Mouse (Mus musculus) kidney, postnatal 14 days (tissue): ENCODE measurements around the gene Olfr1286.

ENCODE experiments used
- DNase-seq: peaks from one replicate; pipeline ENCODE4 v3.0.0; 2022; ENCODE audit warnings: mixed read lengths

The Olfr1286 gene

DNA sequence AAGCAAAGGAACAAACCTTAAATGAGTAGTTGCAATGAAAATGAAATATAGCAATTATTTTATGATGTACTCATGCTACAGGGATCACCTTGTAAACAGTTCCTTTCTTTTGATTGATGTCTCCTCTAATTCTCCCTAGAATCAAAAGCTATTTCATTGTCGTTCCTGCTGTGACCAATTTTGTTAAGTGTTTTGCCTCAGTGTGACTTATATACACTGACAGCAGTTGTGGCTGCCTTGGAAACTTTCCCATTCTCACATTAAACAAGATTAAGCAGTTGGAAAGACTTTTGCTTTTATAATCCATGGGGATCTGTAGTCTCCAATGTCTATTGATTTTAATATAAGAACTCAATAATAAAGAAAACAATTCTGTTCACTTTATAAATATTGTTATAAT lies at the start of gene Olfr1286:
TSS of gene Olfr1286 (minus strand) at position 185 of the 400 bp plus-strand sequence.
- no peak for DNase-seq

DNA sequence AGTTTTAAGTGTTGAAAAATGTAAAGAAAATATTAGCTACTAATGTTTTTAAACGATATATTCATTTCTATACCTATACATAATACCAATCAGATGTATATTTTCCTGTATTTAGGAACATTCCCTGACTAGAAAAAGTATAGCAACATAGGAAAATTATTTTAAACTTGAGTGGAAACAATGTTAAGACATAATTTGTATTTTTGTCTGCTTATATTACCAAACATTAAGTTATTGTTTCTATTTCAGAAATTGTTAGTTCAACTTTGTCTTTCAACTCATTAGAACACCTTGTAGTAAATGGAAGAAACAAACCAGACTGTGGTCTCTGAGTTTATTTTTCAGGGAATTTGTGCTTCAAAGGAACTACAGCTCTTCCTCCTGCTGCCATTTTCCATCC lies 25.9 kb upstream of the Olfr1286 start, which contains the start of gene Olfr1287:
TSS of gene Olfr1287 (plus strand) at position 301 of the 400 bp plus-strand sequence.
- DNase-seq, result no peak

DNA sequence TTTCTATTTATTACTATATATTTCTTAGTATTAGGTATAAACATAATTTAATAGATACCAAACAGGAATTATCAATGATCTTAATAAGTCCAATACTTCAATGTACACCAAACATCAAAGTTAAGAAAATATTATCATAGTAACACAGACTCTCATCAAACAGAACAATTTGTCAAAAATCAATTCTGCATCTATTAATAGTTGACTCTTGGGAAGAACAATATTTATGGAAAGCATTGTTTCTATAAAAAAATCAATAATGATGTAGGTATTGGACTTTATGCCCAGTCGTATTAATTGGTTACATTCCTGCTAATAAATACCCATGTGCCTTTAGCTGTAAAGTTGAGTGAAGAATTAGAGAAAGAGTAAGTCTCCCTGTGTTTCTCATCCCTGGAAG lies 47.7 kb downstream of the Olfr1286 start, which contains the start of gene Olfr1284:
TSS of gene Olfr1284 (plus strand) at position 301 of the 400 bp plus-strand sequence.
- DNase-seq, result no peak
